Mouse (Mus musculus): ENCODE results near the gene Unc119b. TPM values are rescaled to one million over a fixed set of nuclear protein-coding genes. Genes with fewer than 3 reads are reported as not detected.
"Not testable (repeated sequence)": the region's sequence is repeated elsewhere in the genome, so short reads cannot be mapped to it uniquely, and the experiment has no call there.

Gene Unc119b
- polyA plus RNA-seq, 1 experiment from 2014 or later, result 10.1 TPM

- Histone ChIP-seq H3K27me3 (replicated peaks; ENCODE audit: control insufficient read depth, insufficient read depth, low read length) (no peaks in the 10 kb centered on the region), H3K4me2 (replicated peaks; ENCODE audit: low read depth) (no peak overlapping the region)
Observed at GRCm38 (mm10) chr5:115165351-115165750, 30.6 kb upstream of the Unc119b start.

GRCm38 (mm10) chr5:115164446-115164845 is 29.7 kb upstream of the Unc119b start:
- H3K27ac ChIP-seq (ENCODE audit: low read depth, low read length); H3K9me3 ChIP-seq (ENCODE audit: control insufficient read depth); H3K4me3 ChIP-seq (ENCODE audit: low read depth, low read length); H3K36me3 ChIP-seq (ENCODE audit: control insufficient read depth, insufficient read depth); H3K27me3 ChIP-seq (replicated peaks; ENCODE audit: control insufficient read depth, insufficient read depth, low read length); H3K4me2 ChIP-seq (replicated peaks; ENCODE audit: low read depth); H3K4me1 ChIP-seq (replicated peaks; ENCODE audit: control insufficient read depth, insufficient read depth, low read length); H3K9ac ChIP-seq (ENCODE audit: low read depth, low read length); ATAC-seq: not testable (repeated sequence)
- WGBS, result 85% methylated on average over 4 of the region's 4 CpGs

More at GRCm38 (mm10) chr5:115165351-115165750, 30.6 kb upstream of the Unc119b start:
- WGBS, result 57% methylated on average over 9 of the region's 9 CpGs
- no peaks in the 10 kb centered on the region for H3K9me3 ChIP-seq (ENCODE audit: control insufficient read depth)
- no peak for ATAC-seq
- 0 out of 2 replicates have a peak, but pooled peaks cover 3% of the 10 kb centered on the region for H3K4me1 ChIP-seq (replicated peaks; ENCODE audit: control insufficient read depth, insufficient read depth, low read length)
- TF ChIP-seq CTCF (IDR thresholded peaks at IDR 0.05; ENCODE audit: low read depth), result peak; percentile 66
- H3K9ac ChIP-seq (ENCODE audit: low read depth, low read length), result no peak overlapping the region
- H3K36me3 ChIP-seq (ENCODE audit: control insufficient read depth, insufficient read depth), result no peaks in the 10 kb centered on the region
- H3K4me3 ChIP-seq (ENCODE audit: low read depth, low read length), result no peak overlapping the region
- no peak overlapping the region for H3K27ac ChIP-seq (ENCODE audit: low read depth, low read length)

GRCm38 (mm10) chr5:115163563-115163962 is 28.8 kb upstream of the Unc119b start:
- WGBS, result 40% methylated on average over 8 of the region's 8 CpGs
- Histone ChIP-seq H3K9ac (ENCODE audit: low read depth, low read length) (no peak overlapping the region), H3K4me3 (ENCODE audit: low read depth, low read length) (no peak overlapping the region), H3K9me3 (ENCODE audit: control insufficient read depth) (no peaks in the 10 kb centered on the region), H3K4me2 (replicated peaks; ENCODE audit: low read depth) (no peak overlapping the region), H3K27me3 (replicated peaks; ENCODE audit: control insufficient read depth, insufficient read depth, low read length) (no peaks in the 10 kb centered on the region), H3K36me3 (ENCODE audit: control insufficient read depth, insufficient read depth) (no peaks in the 10 kb centered on the region), H3K27ac (ENCODE audit: low read depth, low read length) (no peak overlapping the region), H3K4me1 (replicated peaks; ENCODE audit: control insufficient read depth, insufficient read depth, low read length) (0 out of 2 replicates have a peak, but pooled peaks cover 3% of the 10 kb centered on the region)
- ATAC-seq, result no peak
- TF ChIP-seq CTCF (IDR thresholded peaks at IDR 0.05; ENCODE audit: low read depth), result peak; percentile 72

GRCm38 (mm10) chr5:115161940-115162279 is 27.1 kb upstream of the Unc119b start:
- not testable (repeated sequence) for H3K9ac ChIP-seq (ENCODE audit: low read depth, low read length); H3K4me3 ChIP-seq (ENCODE audit: low read depth, low read length); H3K27ac ChIP-seq (ENCODE audit: low read depth, low read length); ATAC-seq; H3K4me2 ChIP-seq (replicated peaks; ENCODE audit: low read depth); H3K36me3 ChIP-seq (ENCODE audit: control insufficient read depth, insufficient read depth); H3K27me3 ChIP-seq (replicated peaks; ENCODE audit: control insufficient read depth, insufficient read depth, low read length); H3K9me3 ChIP-seq (ENCODE audit: control insufficient read depth); H3K4me1 ChIP-seq (replicated peaks; ENCODE audit: control insufficient read depth, insufficient read depth, low read length)
- WGBS, result no CpG with 5 or more reads among the region's 1 CpGs

GRCm38 (mm10) chr5:115161064-115161939 is 26.5 kb upstream of the Unc119b start:
- TF ChIP-seq CTCF (IDR thresholded peaks at IDR 0.05; ENCODE audit: low read depth), result no peak
- 0 out of 2 replicates have a peak, but pooled peaks cover 3% of the 10 kb centered on the region for H3K4me1 ChIP-seq (replicated peaks; ENCODE audit: control insufficient read depth, insufficient read depth, low read length)
- no peak overlapping the region for H3K4me2 ChIP-seq (replicated peaks; ENCODE audit: low read depth)
- peak overlapping the region; percentile 41; the same call in 1 of the 2 replicates for H3K27ac ChIP-seq (ENCODE audit: low read depth, low read length)
- no peaks in the 10 kb centered on the region for H3K36me3 ChIP-seq (ENCODE audit: control insufficient read depth, insufficient read depth)
- no peaks in the 10 kb centered on the region for H3K27me3 ChIP-seq (replicated peaks; ENCODE audit: control insufficient read depth, insufficient read depth, low read length)
- ATAC-seq, result no peak
- H3K4me3 ChIP-seq (ENCODE audit: low read depth, low read length), result no peak overlapping the region
- no peak overlapping the region for H3K9ac ChIP-seq (ENCODE audit: low read depth, low read length)
- no peaks in the 10 kb centered on the region for H3K9me3 ChIP-seq (ENCODE audit: control insufficient read depth)
- 28% methylated on average over 13 of the region's 13 CpGs for WGBS

- TF ChIP-seq CTCF (IDR thresholded peaks at IDR 0.05; ENCODE audit: low read depth), result no peak
- Histone ChIP-seq H3K27me3 (replicated peaks; ENCODE audit: control insufficient read depth, insufficient read depth, low read length) (no peaks in the 10 kb centered on the region), H3K27ac (ENCODE audit: low read depth, low read length) (0 out of 2 replicates have a peak overlapping the region, but pooled peaks have one; percentile 41), H3K4me1 (replicated peaks; ENCODE audit: control insufficient read depth, insufficient read depth, low read length) (0 out of 2 replicates have a peak, but pooled peaks cover 3% of the 10 kb centered on the region), H3K9me3 (ENCODE audit: control insufficient read depth) (no peaks in the 10 kb centered on the region), H3K4me2 (replicated peaks; ENCODE audit: low read depth) (no peak overlapping the region), H3K9ac (ENCODE audit: low read depth, low read length) (no peak overlapping the region), H3K36me3 (ENCODE audit: control insufficient read depth, insufficient read depth) (no peaks in the 10 kb centered on the region), H3K4me3 (ENCODE audit: low read depth, low read length) (no peak overlapping the region)
- ATAC-seq, result no peak
- WGBS, result 52% methylated on average over 6 of the region's 6 CpGs
Observed at GRCm38 (mm10) chr5:115160655-115161054, 25.9 kb upstream of the Unc119b start.
